Comparison of ENCODE assay signal across 8 mouse cellular contexts in the genomic region with DNA sequence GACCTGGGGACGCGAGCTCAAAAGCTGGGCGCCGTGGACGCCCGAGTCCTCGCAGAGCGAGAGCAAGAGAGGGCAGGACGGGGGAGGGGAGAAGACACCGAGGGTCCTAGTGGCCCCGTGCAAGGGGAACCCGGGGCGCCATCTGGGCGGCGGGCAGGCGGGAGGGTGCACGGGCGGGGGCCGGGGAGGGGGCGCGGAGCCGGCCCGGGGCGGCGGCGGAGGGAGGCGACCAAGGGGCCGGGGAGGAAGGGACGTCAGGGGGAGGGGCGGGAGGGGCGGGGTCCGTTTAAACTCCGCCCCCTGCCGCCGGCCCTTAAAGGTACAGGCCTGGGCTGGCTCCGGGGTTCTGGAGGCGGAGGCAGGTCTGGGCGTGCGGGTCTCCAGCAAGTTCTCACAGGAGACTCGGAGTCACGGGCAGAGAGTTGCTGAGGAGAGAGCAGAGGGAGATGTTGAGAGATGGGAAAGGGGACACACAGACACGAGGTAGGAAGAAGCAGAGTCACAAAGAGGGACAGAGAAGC. TPM values are rescaled to one million over a fixed set of nuclear protein-coding genes. Genes with fewer than 3 reads are reported as not detected.
DNase-seq lines count a peak whose midpoint lies in the region; ATAC-seq and TF ChIP-seq lines count a peak whose summit lies in the region.

A gene (minus strand): TSS at position 231 of the 521 bp plus-strand sequence.

- peak; percentile 74 for DNase-seq in adipocyte (ENCODE audit: low spot score)
- DNase-seq in gastrocnemius, adult 8-10 months (ENCODE audit: low spot score in 2 of 2): peak; percentile 46 to 72
- DNase-seq in hindbrain, postnatal 0 days (ENCODE audit: low spot score): peak; percentile 90
- DNase-seq in left cerebral cortex, postnatal 10 days (ENCODE audit: extremely low spot score in 1 of 2, low spot score in 2 of 2): peak; percentile 64 to 88
- DNase-seq in right cerebral cortex, postnatal 14 days: peak; percentile 77
- peak; percentile 69 to 84 for DNase-seq in urinary bladder, postnatal 36 days (ENCODE audit: low spot score in 2 of 2)

- no peaks in the 10 kb centered on the region for H3K27me3 ChIP-seq in hindbrain, postnatal 0 days (ENCODE audit: insufficient read depth, low read length)

- H3K9ac ChIP-seq in hindbrain, postnatal 0 days (replicated peaks; ENCODE audit: low read length): peak within 1 kb of the TSS; percentile 81

- H3K4me3 ChIP-seq in hindbrain, postnatal 0 days (ENCODE audit: low read length): peak within 1 kb of the TSS; percentile 67

- intact Hi-C loops in left cerebral cortex, postnatal 10 days (cut with DNase I): no loop called here

- H3K4me1 ChIP-seq in hindbrain, postnatal 0 days (ENCODE audit: insufficient read depth, low read length): peaks cover 18% of the 10 kb centered on the region; the same call in 1 of the 2 replicates

- peak; percentile 49 for ATAC-seq in common myeloid progenitor, adult 5-6 weeks (replicated peaks; ENCODE audit: low read depth, poor library complexity, severe bottlenecking)
- peak; percentile 85 for ATAC-seq in hindbrain, postnatal 0 days
- peak; percentile 65 for ATAC-seq in megakaryocyte progenitor cell, adult 5-6 weeks (replicated peaks; ENCODE audit: poor library complexity)

- 1% methylated on average over 23 of the region's 42 CpGs for WGBS in hindbrain, postnatal 0 days

- peak within 1 kb of the TSS; percentile 78 for H3K27ac ChIP-seq in hindbrain, postnatal 0 days

- H3K4me2 ChIP-seq in hindbrain, postnatal 0 days (ENCODE audit: low read depth, low read length): peak within 1 kb of the TSS; percentile 95

- no peaks in the 10 kb centered on the region for H3K9me3 ChIP-seq in hindbrain, postnatal 0 days (ENCODE audit: low read length)

- no peaks in the 10 kb centered on the region for H3K36me3 ChIP-seq in hindbrain, postnatal 0 days (ENCODE audit: insufficient read depth, low read length)

- TF ChIP-seq CTCF in hindbrain, postnatal 0 days (IDR thresholded peaks at IDR 0.05; ENCODE audit: low read depth): no peak

RNA-seq across cellular contexts. Expression of the gene that starts here (rescaled TPM):
- total RNA-seq in common myeloid progenitor, adult 5-6 weeks (2017): 4.6 and 7.7 TPM in 2 replicates
- total RNA-seq in gastrocnemius, adult 8-10 months (2022): 10 to 100 TPM; 18.0 to 20.0 (median 19.8) TPM
- 60.3 and 60.5 TPM in 2 replicates for total RNA-seq in hindbrain, postnatal 0 days (2014; rRNA removed)
- 16.2 and 18.1 TPM in 2 replicates for polyA plus RNA-seq in hindbrain, postnatal 0 days (2015; fragmentation: Nextera tagmentation; extraction: Ambion mirVana)
- 100 to 1,000 TPM; 110 to 115 TPM for total RNA-seq in left cerebral cortex, postnatal 10 days (2021)
- 10.3 and 11.0 TPM in 2 replicates for total RNA-seq in megakaryocyte progenitor cell, adult 5-6 weeks (2015)
- total RNA-seq in megakaryocyte progenitor cell, adult 5-6 weeks (2017): 4.8 and 6.9 TPM in 2 replicates

Comparison
In these comparisons a context has a peak if more than half of its experiments do, and no peak if none do; other contexts are left out.
1. Peak in every context shown above with its lines: DNase-seq, ATAC-seq, H3K4me3 ChIP-seq and H3K27ac ChIP-seq.